Comparison of ENCODE assay signal across 8 mouse cellular contexts in genomic region chr3:130760711-130761435, GRCm38 (mm10). TPM values are rescaled to one million over a fixed set of nuclear protein-coding genes. Genes with fewer than 3 reads are reported as not detected.
DNase-seq lines count a peak whose midpoint lies in the region; ATAC-seq and TF ChIP-seq lines count a peak whose summit lies in the region.

No protein-coding gene starts in this region.

- H3K27me3 ChIP-seq in midbrain, embryonic 16.5 days (ENCODE audit: control insufficient read depth, insufficient read depth, low read depth, low read length) = no peaks in the 10 kb centered on the region
- no peaks in the 10 kb centered on the region; the same call in 1 of the 2 replicates for H3K27me3 ChIP-seq in testis, adult 2 months (ENCODE audit: control insufficient read depth, insufficient read depth, low read length)

- intact Hi-C loops in heart, postnatal 25 days (cut with DNase I) = loop anchor here (2.0 kb wide), 1 partner anchor 478 kb away; no protein-coding TSS in a partner anchor
- intact Hi-C loops in heart, postnatal 14 days (cut with DNase I) = loop anchor here (2.0 to 5.0 kb wide), 2 partner anchors 56 to 476 kb away; no protein-coding TSS in a partner anchor
- intact Hi-C loops in left cerebral cortex, postnatal 25 days (cut with DNase I) = loop anchor here (1.0 kb wide), 1 partner anchor 476 kb away; no protein-coding TSS in a partner anchor

- no peak for TF ChIP-seq POLR2A in testis, adult 2 months (IDR thresholded peaks at IDR 0.05; ENCODE audit: control insufficient read depth, low read depth, low read length)

- 52% methylated on average over 24 of the region's 24 CpGs for WGBS in midbrain, embryonic 16.5 days

- peaks cover 12% of the 10 kb centered on the region; the same call in 1 of the 2 replicates for H3K4me1 ChIP-seq in midbrain, embryonic 16.5 days (ENCODE audit: control insufficient read depth, insufficient read depth, low read length)
- H3K4me1 ChIP-seq in testis, adult 2 months (ENCODE audit: control insufficient read depth, insufficient read depth, low read length) = peaks cover 15% of the 10 kb centered on the region

- peak; percentile 29; the same call in 1 of the 2 replicates for TF ChIP-seq CTCF in testis, adult 2 months (IDR thresholded peaks at IDR 0.05; ENCODE audit: control insufficient read depth, insufficient read depth, insufficient replicate concordance, low read depth, low read length)

- H3K9ac ChIP-seq in midbrain, embryonic 16.5 days (ENCODE audit: low read depth, low read length) = no peak overlapping the region

- no peaks in the 10 kb centered on the region for H3K36me3 ChIP-seq in midbrain, embryonic 16.5 days (ENCODE audit: control insufficient read depth, insufficient read depth, low read length)
- no peaks in the 10 kb centered on the region for H3K36me3 ChIP-seq in testis, adult 2 months (ENCODE audit: control insufficient read depth, insufficient read depth, low read length)

- H3K27ac ChIP-seq in midbrain, embryonic 16.5 days (ENCODE audit: low read length) = no peak overlapping the region
- H3K27ac ChIP-seq in testis, adult 2 months (ENCODE audit: control insufficient read depth, insufficient read depth, low read depth, low read length) = no peak overlapping the region

- H3K9me3 ChIP-seq in midbrain, embryonic 16.5 days (replicated peaks; ENCODE audit: control insufficient read depth, low read length, poor library complexity, severe bottlenecking) = no peaks in the 10 kb centered on the region

- no peak overlapping the region for H3K4me3 ChIP-seq in midbrain, embryonic 16.5 days (ENCODE audit: low read depth, low read length)
- peak overlapping the region; percentile 53 for H3K4me3 ChIP-seq in testis, adult 2 months (ENCODE audit: control insufficient read depth, low read depth, low read length)

- peak; percentile 41; the same call in 1 of the 2 replicates for ATAC-seq in midbrain, embryonic 16.5 days

- peak; percentile 17 to 80 for DNase-seq in heart, adult 18-20 months
- DNase-seq in heart, postnatal 25 days (ENCODE audit: low spot score) = no peak
- DNase-seq in NIH3T3 (ENCODE audit: low read depth) = peak; percentile 84
- peak; percentile 38 to 72 for DNase-seq in cerebellum, postnatal 25 days
- DNase-seq in heart, postnatal 14 days = peak; percentile 49 to 75
- DNase-seq in left cerebral cortex, postnatal 25 days (ENCODE audit: low spot score in 2 of 2) = peak; percentile 60 to 61

- H3K4me2 ChIP-seq in midbrain, embryonic 16.5 days (ENCODE audit: low read length) = no peak overlapping the region

RNA-seq across cellular contexts. Expression of gene Rpl34, which starts 30.7 kb away (rescaled TPM):
- 100 to 1,000 TPM; 324 to 396 TPM for total RNA-seq in heart, adult 18-20 months (2021)
- total RNA-seq in heart, postnatal 25 days (2021) = 100 to 1,000 TPM; 365 to 388 TPM
- 100 to 1,000 TPM; 373 to 414 TPM for total RNA-seq in heart, postnatal 14 days (2021)
- total RNA-seq in left cerebral cortex, postnatal 25 days (2021) = 100 to 1,000 TPM; 306 to 319 TPM
- polyA plus RNA-seq in midbrain, embryonic 16.5 days (2015; fragmentation: Nextera tagmentation; extraction: Ambion mirVana) = 459 and 464 TPM in 2 replicates
- polyA plus RNA-seq in testis, adult 2 months (2012; rRNA removed) = 979 and 1,049 TPM in 2 replicates

RNA-seq across cellular contexts. Expression of gene Ostc, which starts 51.6 kb away (rescaled TPM):
- 10 to 100 TPM; 46.2 to 50.8 TPM for total RNA-seq in heart, adult 18-20 months (2021)
- 10 to 100 TPM; 51.5 to 55.2 TPM for total RNA-seq in heart, postnatal 25 days (2021)
- total RNA-seq in heart, postnatal 14 days (2021) = 10 to 100 TPM; 42.1 to 55.0 TPM
- 10 to 100 TPM; 64.7 to 66.8 TPM for total RNA-seq in left cerebral cortex, postnatal 25 days (2021)
- 192 and 200 TPM in 2 replicates for polyA plus RNA-seq in midbrain, embryonic 16.5 days (2015; fragmentation: Nextera tagmentation; extraction: Ambion mirVana)
- polyA plus RNA-seq in testis, adult 2 months (2012; rRNA removed) = 23.3 and 27.2 TPM in 2 replicates
